Mouse (Mus musculus): ENCODE data around the gene Nap1l1.
A peak's percentile ranks its signal among the peaks of the same experiment; 100 is the strongest.
"Not testable (repeated sequence)": the region's sequence is repeated elsewhere in the genome, so short reads cannot be mapped to it uniquely, and the experiment has no call there.

The Nap1l1 gene

DNA sequence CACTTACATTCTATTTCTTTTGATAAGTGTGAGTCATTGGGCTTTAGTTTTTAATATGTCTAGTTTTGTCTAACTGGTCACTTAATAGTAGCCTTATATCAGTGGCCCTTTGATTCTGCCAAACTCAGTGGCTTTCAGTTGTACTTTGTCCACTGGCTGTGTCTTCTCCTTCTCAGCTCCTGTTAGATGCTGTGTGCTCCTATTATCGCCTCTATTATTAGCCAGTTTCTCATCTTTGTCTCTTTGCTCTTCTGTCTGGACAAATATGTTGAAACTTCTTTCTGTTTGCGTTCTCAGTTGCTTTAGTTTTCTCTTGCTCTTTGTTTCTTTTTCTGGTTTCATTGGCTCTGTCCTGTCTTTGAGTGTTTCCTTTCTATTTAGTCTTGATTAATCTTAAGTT lies 9.6 kb downstream of the Nap1l1 start:
- no peak for DNase-seq

DNA sequence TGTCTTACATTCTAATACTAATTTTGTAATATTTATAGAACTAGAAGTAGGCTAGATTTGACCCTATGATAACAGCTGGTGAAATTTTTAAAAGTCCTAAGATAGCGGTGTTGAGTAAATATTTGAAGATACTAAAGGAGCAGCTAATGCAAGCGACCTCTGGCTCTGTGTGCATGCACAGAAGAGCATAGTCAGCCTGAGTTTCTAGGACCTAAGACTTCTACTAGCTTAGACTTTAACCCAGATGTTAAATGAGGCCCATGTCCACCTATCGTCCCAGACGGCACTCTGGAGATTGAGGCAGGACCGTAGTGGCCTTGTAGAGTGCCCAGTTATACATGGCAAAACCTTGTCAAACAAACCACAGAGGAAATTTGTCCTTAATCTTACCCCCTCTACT lies 11.1 kb downstream of the Nap1l1 start:
- no peak for DNase-seq

DNA sequence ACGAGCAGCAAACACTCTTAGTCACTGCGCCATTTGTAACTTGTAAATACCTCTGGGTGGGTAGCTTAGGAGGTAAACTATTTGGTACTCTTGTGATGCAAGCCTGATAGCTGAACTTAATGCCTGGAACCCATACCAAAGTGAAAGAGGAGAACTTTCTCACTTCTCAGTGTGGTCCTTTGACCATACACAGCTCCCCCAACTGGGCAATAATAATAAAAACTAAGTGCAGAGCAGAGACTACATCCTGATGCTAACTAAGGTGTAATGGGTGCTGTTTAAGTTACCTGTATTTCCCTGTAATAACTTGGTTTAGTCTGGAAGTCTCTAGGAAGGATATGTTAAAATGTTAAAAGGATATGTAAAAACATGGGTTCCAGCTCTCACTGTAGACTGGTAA lies 15.8 kb downstream of the Nap1l1 start:
- no peak for DNase-seq

DNA sequence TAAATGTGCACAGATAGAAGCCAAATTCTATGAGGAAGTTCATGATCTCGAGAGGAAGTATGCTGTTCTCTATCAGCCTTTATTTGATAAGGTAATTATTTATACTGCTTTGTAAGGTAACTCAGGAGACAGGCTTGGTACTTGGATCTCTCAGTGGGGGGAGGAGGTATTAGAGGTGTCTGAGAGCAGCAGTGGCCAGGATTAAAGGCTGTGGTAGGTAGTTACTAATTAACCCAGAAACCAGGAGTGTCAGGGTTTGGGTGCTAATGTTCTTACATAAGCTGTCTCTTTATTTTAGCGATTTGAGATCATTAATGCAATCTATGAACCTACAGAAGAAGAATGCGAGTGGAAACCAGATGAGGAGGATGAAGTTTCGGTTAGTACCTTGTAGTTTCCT lies 17.1 kb downstream of the Nap1l1 start:
- not testable (repeated sequence) for DNase-seq

DNA sequence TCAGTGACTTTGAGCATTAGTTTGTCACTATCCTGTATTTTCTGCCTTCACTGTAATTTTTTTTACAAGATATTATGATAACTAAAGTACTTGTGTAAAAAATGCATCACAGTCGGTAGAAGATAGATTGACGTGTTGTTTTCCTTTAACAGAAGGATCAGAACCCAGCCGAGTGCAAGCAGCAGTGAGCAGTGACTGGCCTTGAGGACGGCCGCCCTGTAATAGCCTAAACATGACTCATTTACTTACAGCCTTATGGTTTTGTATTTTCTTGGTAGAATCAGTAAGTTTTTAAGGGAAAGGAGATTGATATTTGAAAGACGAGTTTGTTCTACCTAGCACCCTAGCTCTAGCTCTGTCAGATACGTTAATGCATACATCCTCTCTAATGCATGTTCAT lies 22.9 kb downstream of the Nap1l1 start:
- no peak for DNase-seq

DNA sequence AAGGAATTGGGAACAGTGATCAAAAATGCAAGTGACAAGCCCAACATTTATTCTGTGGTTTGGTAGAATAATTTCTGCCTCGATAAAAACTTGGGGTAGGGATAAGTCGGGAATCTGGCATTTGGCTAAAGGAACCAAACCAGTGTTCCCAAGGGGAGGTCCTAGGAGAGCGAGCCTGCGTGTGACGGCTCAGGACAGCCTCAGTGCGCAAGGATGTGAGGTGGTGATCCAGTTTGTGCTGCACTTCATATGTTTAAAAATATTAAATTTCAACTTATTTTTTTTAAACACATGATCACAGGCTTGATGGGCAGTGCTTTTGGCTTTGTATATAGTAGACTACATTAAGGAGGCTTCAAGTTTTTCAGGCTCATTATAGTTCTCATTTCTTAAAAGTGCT lies 26.9 kb downstream of the Nap1l1 start:
- no peak for DNase-seq

DNA sequence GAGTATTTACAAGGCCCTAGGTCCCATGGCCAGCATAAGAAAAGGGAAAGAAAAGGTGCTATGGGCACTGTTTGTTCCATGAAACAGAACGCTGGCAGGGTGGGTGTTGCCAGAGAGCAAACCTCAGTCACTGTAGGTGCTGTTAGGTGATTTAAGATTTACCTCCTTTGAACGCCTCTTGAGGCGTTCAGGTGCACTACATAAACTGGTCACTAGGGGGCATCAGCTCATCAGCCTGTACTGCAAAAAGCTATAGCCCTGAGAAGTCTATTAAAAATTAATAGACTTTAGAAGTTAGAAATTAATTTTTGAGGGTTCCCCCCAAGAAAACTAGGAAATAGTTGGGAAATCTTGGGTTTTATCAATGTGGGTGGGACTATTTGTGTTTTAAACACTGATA lies 30.0 kb downstream of the Nap1l1 start:
- DNase-seq: peak; percentile 78 to 87

DNA sequence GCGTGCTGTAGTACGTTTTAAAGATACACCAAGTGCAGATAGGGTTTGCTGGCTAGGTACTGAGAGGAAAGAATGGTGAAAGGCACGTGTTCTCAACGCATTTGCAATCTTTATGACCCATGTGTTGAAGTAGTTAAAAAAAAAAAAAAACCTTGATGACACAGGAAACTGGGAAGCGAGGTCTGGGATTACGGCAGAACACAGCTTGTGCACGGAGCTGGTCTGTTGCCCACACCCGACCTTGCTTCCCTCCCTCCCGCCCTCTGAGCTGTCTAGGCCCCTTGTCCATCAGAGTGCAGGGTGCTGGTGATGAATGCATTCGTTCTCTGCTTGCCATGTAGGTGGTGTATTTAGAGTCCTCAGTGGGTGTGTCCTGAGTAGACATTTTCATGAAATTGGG lies 30.7 kb downstream of the Nap1l1 start:
- DNase-seq: no peak

DNA sequence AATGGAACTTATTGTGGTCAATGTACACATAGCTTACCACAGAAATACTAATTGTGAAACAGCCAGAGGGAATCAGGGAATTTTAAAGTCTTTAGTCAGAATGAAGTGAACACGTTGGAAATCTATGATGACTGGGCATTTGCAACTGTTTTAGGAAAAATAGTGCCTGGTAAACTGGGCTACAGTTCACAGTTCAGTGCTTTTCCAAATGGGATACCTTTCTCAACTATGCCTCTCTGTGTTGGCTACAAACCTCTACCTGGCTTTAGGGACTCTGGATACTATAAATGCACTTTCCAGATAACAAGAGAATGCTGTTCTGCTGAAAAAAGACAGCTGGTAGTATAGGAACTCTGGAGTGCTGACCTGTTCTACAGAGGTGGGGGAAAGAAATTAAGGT lies 31.6 kb downstream of the Nap1l1 start:
- DNase-seq: no peak

DNA sequence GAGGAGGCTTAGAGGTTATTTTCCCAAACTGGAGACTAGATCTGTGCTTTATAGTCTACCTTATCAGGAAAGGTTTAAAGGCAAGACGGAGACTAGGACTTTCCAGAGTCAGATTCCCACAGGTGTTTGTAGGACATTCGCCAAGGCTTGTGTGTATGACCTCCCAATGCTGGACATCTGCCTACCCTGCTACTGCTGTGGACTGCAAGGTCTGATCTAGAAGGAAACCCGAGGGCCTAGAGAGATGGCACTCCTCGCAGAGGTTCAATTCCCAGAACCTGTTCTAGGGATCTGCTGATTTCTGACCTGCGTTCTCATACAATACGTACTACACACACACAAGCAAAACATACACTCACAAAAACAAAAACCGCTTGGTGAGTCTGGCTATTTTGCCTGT lies 32.4 kb downstream of the Nap1l1 start:
- DNase-seq: no peak

DNA sequence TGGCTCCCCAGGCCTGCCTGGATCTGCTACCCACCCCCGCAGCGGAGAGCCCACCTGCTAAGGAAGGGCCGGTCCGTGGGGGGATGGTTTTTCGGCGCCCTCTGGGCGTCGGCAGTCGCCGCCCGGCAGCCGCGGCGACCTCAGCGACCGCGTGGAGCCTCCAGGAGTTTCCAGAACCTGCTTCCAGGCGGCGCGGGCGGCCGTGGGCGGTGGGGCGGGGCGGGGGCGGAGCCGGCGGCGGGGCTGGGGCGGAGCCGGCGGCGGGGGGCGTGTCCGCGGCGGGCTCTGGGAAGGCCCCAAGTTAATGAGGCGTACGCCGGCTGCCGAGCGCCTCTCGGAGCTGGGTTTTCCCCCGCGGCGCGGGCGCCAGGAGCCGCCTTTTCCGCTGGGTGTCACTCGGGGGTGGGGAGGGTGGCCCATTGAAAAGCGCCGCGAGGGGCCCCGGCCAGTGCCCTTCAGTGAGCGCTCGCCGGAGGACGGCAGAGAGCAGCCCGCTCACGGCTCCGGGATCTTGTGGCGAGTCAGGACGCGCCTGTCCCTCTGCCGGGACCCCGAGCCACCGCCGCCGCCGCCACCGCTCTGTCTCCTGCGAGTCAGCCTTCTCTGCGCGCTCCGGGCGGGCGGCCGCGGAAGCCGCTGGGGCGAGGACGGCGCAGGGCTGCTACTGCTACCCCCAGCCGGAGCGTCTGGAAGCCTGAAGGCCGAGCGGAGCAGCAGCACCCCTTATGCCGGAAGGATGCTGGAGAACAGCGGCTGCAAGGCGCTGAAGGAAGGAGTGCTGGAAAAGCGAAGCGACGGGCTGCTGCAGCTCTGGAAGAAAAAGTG lies 33.3 kb downstream of the Nap1l1 start, which contains the start of gene Phlda1:
Gene Phlda1, plus strand, starts transcription at position 186 of the 825 bp plus-strand sequence.
- peak; percentile 79 to 83 for DNase-seq

DNA sequence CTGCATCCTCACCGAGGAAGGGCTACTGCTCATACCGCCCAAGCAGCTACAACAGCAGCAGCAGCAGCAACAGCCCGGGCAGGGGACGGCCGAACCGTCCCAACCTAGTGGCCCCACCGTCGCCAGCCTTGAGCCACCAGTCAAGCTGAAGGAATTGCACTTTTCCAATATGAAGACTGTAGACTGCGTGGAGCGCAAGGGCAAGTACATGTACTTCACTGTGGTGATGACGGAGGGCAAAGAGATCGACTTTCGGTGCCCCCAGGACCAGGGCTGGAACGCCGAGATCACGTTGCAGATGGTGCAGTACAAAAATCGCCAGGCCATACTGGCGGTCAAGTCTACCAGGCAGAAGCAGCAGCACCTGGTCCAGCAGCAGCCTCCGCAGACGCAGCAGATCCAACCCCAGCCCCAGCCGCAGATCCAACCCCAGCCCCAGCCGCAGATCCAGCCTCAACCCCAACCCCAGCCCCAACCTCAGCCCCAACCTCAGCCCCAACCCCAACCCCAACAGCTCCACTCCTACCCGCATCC lies 34.0 kb downstream of the Nap1l1 start:
- peak; percentile 42 to 60 for DNase-seq

DNA sequence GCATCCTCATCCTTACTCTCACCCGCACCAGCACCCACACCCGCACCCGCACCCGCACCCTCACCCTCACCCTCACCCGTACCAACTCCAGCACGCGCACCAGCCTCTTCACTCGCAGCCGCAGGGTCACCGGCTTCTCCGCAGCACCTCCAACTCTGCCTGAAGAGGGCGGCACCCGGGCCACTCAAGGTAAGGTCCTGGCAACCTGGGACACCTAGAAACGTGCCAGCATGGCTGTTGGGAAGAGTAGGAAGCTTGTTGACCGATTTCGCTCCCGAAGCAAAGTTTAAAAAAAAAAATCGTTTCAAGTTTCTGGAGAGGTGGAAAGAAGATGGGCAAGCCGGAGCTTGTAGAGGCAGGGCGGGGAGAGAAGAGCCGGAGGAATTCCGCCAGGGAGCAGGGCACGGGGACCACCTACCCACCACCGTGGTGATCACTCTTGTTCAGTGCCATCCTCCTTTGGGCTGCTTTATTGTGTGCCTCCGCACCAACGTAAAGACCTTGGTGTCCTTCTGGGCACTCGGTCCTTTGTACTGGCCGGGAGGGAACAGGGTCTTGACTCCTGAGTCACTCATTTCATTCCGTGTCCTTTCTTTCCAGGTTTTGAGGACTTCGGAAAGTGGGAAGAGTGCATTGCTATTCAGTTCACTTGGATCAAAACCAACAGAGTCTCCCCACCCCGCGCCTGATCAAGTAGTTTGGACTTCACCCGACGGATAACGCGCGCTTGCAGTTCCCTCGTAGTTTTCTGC lies 34.6 kb downstream of the Nap1l1 start:
- peak; percentile 78 to 80 for DNase-seq

DNA sequence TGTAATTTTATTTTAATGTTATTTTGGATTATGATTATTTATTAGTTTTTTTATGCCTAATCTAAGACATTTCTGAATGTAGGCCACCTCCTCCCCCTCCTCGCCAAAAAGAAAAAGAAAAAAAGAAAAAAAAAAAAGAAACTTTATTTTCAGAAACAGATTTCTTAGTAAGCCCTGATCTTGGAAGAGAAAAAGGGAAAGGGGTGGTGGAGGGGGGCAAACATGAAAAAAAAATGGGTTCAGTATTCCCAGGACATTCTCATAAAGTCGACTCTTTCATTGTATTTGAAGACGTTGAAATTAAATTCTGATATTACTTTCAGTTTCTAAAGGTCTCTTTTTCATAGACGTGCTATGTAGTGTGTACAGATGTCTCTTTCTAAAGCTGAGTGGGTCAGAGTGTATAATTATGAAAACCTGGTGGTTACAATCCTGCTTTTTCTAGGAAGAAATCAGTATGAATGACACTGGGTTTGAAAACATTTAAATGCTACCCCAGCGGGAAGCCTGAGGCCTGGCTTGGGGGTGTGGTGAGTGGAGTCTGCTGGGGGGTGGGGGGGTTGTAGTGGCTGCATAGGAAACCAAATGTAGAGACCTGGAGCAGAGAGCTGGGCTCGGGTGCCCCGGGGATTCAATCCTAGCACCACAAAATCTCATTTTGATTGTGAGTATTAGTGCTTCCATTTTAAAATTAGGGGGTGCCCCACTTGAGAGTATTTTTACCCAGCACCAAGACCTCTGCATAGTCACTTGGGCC lies 35.5 kb downstream of the Nap1l1 start:
- no peak for DNase-seq

DNA sequence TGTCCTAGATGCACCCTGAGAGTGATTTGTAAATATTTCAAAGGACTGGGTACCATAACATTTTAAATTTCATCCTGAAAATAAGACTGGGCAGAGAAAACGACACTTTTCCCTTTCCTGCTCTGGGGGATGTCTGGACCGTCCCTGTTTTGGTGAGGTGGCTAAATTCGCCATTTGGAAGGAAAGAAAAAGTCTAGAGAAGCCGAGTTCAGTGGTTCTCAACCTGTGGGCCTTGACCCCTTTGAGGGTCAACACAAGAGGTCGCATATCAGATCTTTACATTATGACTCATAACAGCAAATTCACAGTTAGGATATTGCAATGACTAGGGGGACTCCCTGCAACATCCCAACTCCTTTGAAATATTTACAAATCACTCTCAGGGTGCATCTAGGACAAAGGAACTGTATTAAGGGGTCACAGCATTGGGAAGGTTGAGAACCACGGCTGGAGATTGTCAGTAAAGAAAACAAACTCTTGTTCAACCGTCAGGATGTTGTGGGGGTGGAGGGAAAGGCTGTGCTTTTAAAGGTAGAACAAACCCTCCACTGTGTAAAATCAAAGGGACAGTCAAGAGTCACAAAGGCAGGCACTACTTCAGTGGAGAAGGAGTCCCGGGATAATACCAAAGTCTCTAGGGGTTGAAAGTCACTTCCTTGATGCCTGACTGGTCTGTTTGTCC lies 36.2 kb downstream of the Nap1l1 start:
- no peak for DNase-seq

DNA sequence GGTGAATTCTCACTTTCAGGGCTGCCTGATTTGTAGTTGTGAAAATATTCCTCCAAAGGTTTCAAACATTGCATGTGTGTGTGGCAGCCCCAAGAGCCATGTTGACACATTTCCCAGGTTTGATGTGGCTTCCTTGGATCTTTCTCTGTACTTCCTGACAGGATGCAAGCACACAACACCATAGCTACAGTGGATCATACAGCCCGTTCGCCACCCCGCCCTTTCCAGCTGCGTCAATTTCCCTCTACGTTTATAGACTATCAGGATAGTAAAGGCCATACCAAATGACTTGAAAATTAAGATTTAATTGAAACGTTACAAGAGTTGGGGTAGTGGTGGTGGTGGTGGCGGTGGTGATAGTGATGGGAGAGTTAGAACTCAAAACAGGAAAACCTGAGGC lies 37.0 kb downstream of the Nap1l1 start:
- DNase-seq: no peak

DNA sequence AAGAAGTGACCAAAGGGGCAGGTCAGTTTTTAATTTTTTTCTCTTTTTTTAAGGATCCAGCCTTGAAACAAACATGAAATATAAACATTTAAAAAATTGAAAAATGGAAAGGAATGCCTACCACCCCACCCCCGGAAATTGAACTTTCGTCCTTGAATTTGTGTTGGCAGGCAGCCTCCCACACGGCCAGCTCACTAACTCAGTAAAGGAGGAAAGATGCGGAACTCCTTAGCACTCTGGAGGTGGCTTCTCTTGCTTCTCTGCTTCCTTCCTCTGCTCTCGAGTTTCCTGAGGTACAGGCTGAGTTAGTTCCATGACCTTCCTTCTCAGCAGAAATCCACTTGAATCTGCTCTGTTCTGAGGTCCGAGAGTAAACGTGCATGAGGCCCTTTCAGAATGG lies 37.8 kb downstream of the Nap1l1 start:
- no peak for DNase-seq

DNA sequence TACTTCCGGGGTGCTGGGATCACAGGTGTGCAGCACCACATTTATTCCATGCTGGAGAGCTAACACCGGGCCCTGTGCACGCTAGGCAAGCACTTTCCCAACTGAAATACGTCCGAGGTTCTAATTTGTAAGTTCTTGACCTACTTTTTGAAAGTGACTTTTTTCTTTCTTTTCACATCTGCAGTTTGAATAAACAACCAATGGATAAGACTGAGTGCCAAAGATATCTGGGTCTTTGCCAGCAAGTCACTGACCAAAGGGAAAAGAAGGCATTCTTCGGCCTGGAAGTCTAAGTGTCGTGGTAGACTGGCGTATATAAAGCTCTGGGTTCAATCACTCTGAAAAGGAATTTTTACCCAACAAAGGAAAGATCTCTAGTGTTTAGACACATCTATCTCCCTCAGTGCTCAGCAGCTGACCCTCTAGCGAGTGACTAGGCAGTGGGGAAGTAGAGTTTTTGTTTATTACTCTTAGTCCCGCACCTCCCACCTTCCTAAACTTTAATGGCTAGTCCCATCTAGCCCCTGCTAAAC lies 39.1 kb downstream of the Nap1l1 start:
- no peak for DNase-seq

DNA sequence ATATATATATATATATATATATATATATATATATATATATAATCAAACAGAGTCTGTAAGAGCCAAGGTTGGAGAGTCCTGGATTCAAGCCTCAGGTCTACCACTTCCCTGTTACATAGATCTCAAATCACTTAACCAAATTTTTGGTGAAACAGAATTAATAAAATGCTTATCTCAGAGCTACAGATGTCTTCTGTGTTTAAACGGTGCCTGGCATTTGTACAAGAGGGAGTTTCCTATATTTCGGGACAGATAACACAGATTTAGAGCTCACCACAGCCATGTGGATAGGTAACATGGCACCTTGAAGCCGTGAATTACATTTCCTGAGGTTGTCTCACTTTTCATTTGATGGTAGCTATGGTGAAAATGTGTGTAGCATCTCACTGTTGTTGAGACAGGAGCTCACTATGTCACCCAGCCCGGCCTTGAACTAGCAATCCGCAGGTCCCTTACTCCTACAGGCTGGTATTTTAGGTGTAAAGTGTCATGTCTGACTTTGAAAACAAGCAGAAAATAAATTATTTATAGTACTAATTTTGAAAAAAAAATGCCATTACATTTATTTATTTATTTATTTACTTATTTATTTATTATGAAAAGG lies 41.4 kb downstream of the Nap1l1 start:
- no peak for DNase-seq

DNA sequence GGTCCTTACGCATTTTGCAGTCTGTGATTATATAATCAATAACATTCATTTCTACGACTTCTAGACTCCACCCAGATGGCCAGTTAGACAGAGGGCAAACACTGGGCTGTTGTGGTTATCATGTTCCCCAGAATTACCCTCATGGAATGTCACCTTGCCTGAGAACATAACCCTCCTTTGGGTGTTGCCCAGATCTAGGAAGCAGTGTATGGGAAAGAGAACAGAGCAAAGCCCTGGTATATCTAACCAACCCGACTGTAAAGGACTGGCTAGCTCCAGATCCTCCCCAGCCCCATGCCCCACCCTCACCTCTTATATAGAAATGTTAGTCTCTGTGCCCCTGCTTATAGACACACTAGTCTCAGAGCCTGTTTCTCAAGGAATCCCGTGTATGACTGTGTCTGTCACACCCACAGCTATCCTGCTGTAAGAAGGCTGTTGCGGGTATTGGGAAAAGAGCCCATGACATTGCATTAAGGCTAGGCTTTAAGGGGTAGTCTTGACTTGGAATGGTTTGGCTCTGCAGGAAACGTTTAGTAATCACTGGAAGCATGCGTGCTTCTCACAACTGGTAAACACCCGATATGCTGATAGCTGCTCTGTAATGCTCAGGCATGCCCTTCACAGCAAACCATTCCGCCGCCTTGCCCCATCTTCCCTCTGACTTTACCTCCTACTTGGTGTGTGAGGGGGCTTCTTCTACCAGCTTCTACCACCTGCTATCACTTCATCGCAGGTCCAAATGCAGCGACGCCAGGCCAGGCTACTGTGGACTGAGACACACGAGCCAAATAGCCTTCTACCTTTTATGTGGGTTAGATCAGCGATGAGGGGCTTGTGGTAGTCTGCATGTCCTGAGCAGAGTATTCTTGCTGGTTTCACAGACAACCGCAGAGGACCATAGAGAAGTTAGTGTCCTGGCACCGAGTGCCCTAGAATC lies 42.3 kb downstream of the Nap1l1 start:
- DNase-seq: no peak

DNA sequence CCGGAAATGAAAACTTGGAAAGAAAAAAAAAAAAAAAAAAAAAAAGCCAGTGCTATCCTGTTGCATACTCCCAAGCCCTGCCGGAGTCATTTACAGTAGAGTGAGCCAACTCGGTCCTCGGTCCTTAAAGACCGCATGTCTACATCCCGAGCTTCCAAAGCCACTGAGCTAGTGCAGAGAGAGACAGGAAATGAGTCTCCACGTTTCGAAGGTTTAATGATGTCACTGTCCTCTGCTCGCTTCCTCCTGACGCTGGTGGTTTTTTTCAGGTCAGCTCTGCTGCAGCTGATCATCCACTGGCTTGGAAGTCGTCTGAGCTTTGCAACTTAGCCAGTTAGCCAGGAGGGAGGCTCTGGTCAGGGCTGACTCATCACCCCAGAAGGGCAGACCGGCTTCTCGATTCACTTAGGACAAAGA lies 43.2 kb downstream of the Nap1l1 start:
- no peak for DNase-seq
